Mouse (Mus musculus): ENCODE measurements around the gene Tgfb3. TPM values are rescaled to one million over a fixed set of nuclear protein-coding genes. Genes with fewer than 3 reads are reported as not detected.

Gene Tgfb3
- polyA plus RNA-seq, 2 experiments, result 1.2 to 1.3 TPM

- Histone ChIP-seq H3K27ac (no peak overlapping the region), H3K36me3 (replicated peaks; ENCODE audit: control insufficient read depth, insufficient read depth, low read depth) (no peaks in the 10 kb centered on the region), H3K9me3 (ENCODE audit: control insufficient read depth, low read length) (no peaks in the 10 kb centered on the region), H3K4me2 (ENCODE audit: low read depth) (no peak overlapping the region), H3K9ac (replicated peaks) (no peak overlapping the region), H3K4me1 (replicated peaks; ENCODE audit: control insufficient read depth in 2 of 2, insufficient read depth in 2 of 2, low read length in 1 of 2) (no peaks in the 10 kb centered on the region; a peak in 1 of 4 replicates), H3K4me3 (ENCODE audit: insufficient read depth in 1 of 2, low read depth in 2 of 2, low read length in 2 of 2) (no peak overlapping the region), H3K27me3 (ENCODE audit: control insufficient read depth, insufficient read depth, low read length) (no peaks in the 10 kb centered on the region)
- DNase-seq (ENCODE audit: low read depth in 3 of 3, low spot score in 3 of 3) (no peak), ATAC-seq (ENCODE audit: insufficient read depth) (no peak)
- no peak for TF ChIP-seq EP300 (IDR thresholded peaks at IDR 0.05; ENCODE audit: low read depth)
- TF ChIP-seq CTCF (IDR thresholded peaks at IDR 0.05; ENCODE audit: low read depth), result peak; percentile 53
- 51% methylated on average over 4 of the region's 4 CpGs for WGBS (ENCODE audit: insufficient replicate concordance)
Observed at GRCm38 (mm10) chr12:86024426-86024825, 54.4 kb downstream of the Tgfb3 start.

- WGBS (ENCODE audit: insufficient replicate concordance), result 66% methylated on average over 4 of the region's 4 CpGs
- H3K27ac ChIP-seq, result no peak overlapping the region
Observed at GRCm38 (mm10) chr12:86023081-86023871, 55.6 kb downstream of the Tgfb3 start.

GRCm38 (mm10) chr12:86022282-86022984 lies 56.4 kb downstream of the Tgfb3 start:
- ATAC-seq (ENCODE audit: insufficient read depth) (no peak), DNase-seq (ENCODE audit: low read depth in 3 of 3, low spot score in 3 of 3) (no peak)
- TF ChIP-seq EP300 (IDR thresholded peaks at IDR 0.05; ENCODE audit: low read depth) (no peak), CTCF (IDR thresholded peaks at IDR 0.05; ENCODE audit: low read depth) (no peak)
- H3K4me3 ChIP-seq (ENCODE audit: insufficient read depth in 1 of 2, low read depth in 2 of 2, low read length in 2 of 2), result no peak overlapping the region
- H3K4me1 ChIP-seq (replicated peaks; ENCODE audit: control insufficient read depth in 2 of 2, insufficient read depth in 2 of 2, low read length in 1 of 2), result no peaks in the 10 kb centered on the region; a peak in 1 of 4 replicates
- H3K27me3 ChIP-seq (ENCODE audit: control insufficient read depth, insufficient read depth, low read length), result no peaks in the 10 kb centered on the region
- no peak overlapping the region for H3K4me2 ChIP-seq (ENCODE audit: low read depth)
- H3K9ac ChIP-seq (replicated peaks), result no peak overlapping the region
- no peak overlapping the region for H3K27ac ChIP-seq
- H3K9me3 ChIP-seq (ENCODE audit: control insufficient read depth, low read length), result no peaks in the 10 kb centered on the region
- WGBS (ENCODE audit: insufficient replicate concordance), result 69% methylated on average over 9 of the region's 9 CpGs
- H3K36me3 ChIP-seq (replicated peaks; ENCODE audit: control insufficient read depth, insufficient read depth, low read depth), result no peaks in the 10 kb centered on the region

More at GRCm38 (mm10) chr12:86023081-86023871, 55.6 kb downstream of the Tgfb3 start:
- Histone ChIP-seq H3K4me2 (ENCODE audit: low read depth) (no peak overlapping the region), H3K4me1 (replicated peaks; ENCODE audit: control insufficient read depth in 2 of 2, insufficient read depth in 2 of 2, low read length in 1 of 2) (no peaks in the 10 kb centered on the region; a peak in 1 of 4 replicates), H3K4me3 (ENCODE audit: insufficient read depth in 1 of 2, low read depth in 2 of 2, low read length in 2 of 2) (no peak overlapping the region), H3K9ac (replicated peaks) (no peak overlapping the region), H3K9me3 (ENCODE audit: control insufficient read depth, low read length) (no peaks in the 10 kb centered on the region), H3K27me3 (ENCODE audit: control insufficient read depth, insufficient read depth, low read length) (no peaks in the 10 kb centered on the region), H3K36me3 (replicated peaks; ENCODE audit: control insufficient read depth, insufficient read depth, low read depth) (no peaks in the 10 kb centered on the region)
- DNase-seq (ENCODE audit: low read depth in 3 of 3, low spot score in 3 of 3) (no peak), ATAC-seq (ENCODE audit: insufficient read depth) (no peak)
- no peak for TF ChIP-seq CTCF (IDR thresholded peaks at IDR 0.05; ENCODE audit: low read depth)
- TF ChIP-seq EP300 (IDR thresholded peaks at IDR 0.05; ENCODE audit: low read depth), result no peak

GRCm38 (mm10) chr12:86021583-86021982 lies 57.3 kb downstream of the Tgfb3 start:
- Histone ChIP-seq H3K9me3 (ENCODE audit: control insufficient read depth, low read length) (no peaks in the 10 kb centered on the region), H3K4me1 (replicated peaks; ENCODE audit: control insufficient read depth in 2 of 2, insufficient read depth in 2 of 2, low read length in 1 of 2) (no peaks in the 10 kb centered on the region; a peak in 1 of 4 replicates), H3K4me2 (ENCODE audit: low read depth) (no peak overlapping the region), H3K27ac (no peak overlapping the region), H3K27me3 (ENCODE audit: control insufficient read depth, insufficient read depth, low read length) (no peaks in the 10 kb centered on the region), H3K9ac (replicated peaks) (no peak overlapping the region), H3K36me3 (replicated peaks; ENCODE audit: control insufficient read depth, insufficient read depth, low read depth) (no peaks in the 10 kb centered on the region), H3K4me3 (ENCODE audit: insufficient read depth in 1 of 2, low read depth in 2 of 2, low read length in 2 of 2) (no peak overlapping the region)
- ATAC-seq (ENCODE audit: insufficient read depth) (no peak), DNase-seq (ENCODE audit: low read depth in 3 of 3, low spot score in 3 of 3) (no peak)
- 73% methylated on average over 6 of the region's 6 CpGs for WGBS (ENCODE audit: insufficient replicate concordance)
- no peak for TF ChIP-seq EP300 (IDR thresholded peaks at IDR 0.05; ENCODE audit: low read depth)
- no peak for TF ChIP-seq CTCF (IDR thresholded peaks at IDR 0.05; ENCODE audit: low read depth)

- ATAC-seq (ENCODE audit: insufficient read depth), result no peak
- no peak for TF ChIP-seq EP300 (IDR thresholded peaks at IDR 0.05; ENCODE audit: low read depth)
- TF ChIP-seq CTCF (IDR thresholded peaks at IDR 0.05; ENCODE audit: low read depth), result no peak
- Histone ChIP-seq H3K9me3 (ENCODE audit: control insufficient read depth, low read length) (no peaks in the 10 kb centered on the region), H3K4me1 (replicated peaks; ENCODE audit: control insufficient read depth in 2 of 2, insufficient read depth in 2 of 2, low read length in 1 of 2) (no peaks in the 10 kb centered on the region), H3K27ac (no peak overlapping the region), H3K36me3 (replicated peaks; ENCODE audit: control insufficient read depth, insufficient read depth, low read depth) (no peaks in the 10 kb centered on the region), H3K9ac (replicated peaks) (no peak overlapping the region), H3K4me3 (ENCODE audit: insufficient read depth in 1 of 2, low read depth in 2 of 2, low read length in 2 of 2) (no peak overlapping the region), H3K27me3 (ENCODE audit: control insufficient read depth, insufficient read depth, low read length) (no peaks in the 10 kb centered on the region), H3K4me2 (ENCODE audit: low read depth) (no peak overlapping the region)
- DNase-seq (ENCODE audit: low read depth in 3 of 3, low spot score in 3 of 3), result no peak
- 67% methylated on average over 5 of the region's 5 CpGs for WGBS (ENCODE audit: insufficient replicate concordance)
Observed at GRCm38 (mm10) chr12:86017360-86017759, 61.5 kb downstream of the Tgfb3 start.
